Mouse (Mus musculus) CH12.LX (cell line): ENCODE measurements around the gene Mphosph6.

Source experiments
- EP300 ChIP-seq: IDR thresholded peaks from 2 replicates; pipeline ENCODE4 v1.6.1; 2011; ENCODE audit warnings: low read length, improper control_type of control experiment
- SIN3A ChIP-seq: IDR thresholded peaks from 2 replicates; pipeline ENCODE4 v1.6.1; 2012; ENCODE audit warnings: low read length, improper control_type of control experiment, inconsistent platforms
- USF2 ChIP-seq: conservative IDR thresholded peaks from 2 replicates; pipeline ENCODE4 v1.6.1; 2011; ENCODE audit warnings: low read depth, low read length, improper control_type of control experiment

DNA sequence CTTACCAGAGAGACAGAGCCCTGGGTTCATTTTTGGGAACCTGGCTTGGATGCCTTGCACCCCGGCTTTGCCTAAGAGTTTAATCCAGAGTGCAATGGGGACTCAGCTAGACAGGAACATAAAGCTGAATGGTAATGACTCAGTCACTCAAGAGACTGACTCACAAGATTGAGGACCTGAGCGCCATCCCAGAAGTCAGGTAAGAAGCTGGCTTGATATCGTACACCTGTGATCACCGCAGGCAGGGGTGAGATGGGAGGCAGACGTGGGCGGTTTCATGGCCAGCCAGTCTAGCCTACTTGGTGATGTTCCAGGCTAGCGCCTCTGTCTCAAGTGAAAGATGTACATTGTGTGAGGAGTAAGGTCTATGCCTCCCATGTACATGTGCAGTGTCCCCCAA is 18.7 kb downstream of the Mphosph6 start:
- TF ChIP-seq SIN3A (no peak), USF2 (no peak), EP300 (no peak)
